ENCODE assay signal across 30 mouse cellular contexts in genomic region chr19:57230996-57231395, GRCm38 (mm10).
"Had no signal": no experiment of that assay in that cellular context is flagged by ENCODE, and none has a peak within 500 bp of the region (broad histone marks: within the 10 kb centered on the region; RNA-seq: fewer than 3 reads in every experiment).

No protein-coding gene starts in this region.

- H3K4me1 ChIP-seq: heart, embryonic 12.5 days; hindbrain, embryonic 10.5 days; hindbrain, embryonic 12.5 days; hindbrain, embryonic 13.5 days; hindbrain, embryonic 15.5 days; intestine, embryonic 15.5 days; kidney, embryonic 15.5 days had no signal

- H3K4me3 ChIP-seq: heart, embryonic 12.5 days; heart, embryonic 13.5 days; heart, embryonic 15.5 days; hindbrain, embryonic 10.5 days; hindbrain, embryonic 12.5 days; hindbrain, embryonic 13.5 days; hindbrain, embryonic 15.5 days; intestine, embryonic 15.5 days; kidney, embryonic 15.5 days; layer of hippocampus, adult 2 months; left cerebral cortex, adult 2 months had no signal

- H3K27ac ChIP-seq: heart, embryonic 13.5 days; heart, embryonic 15.5 days; hindbrain, embryonic 10.5 days; hindbrain, embryonic 12.5 days; hindbrain, embryonic 13.5 days; hindbrain, embryonic 14.5 days; hindbrain, embryonic 15.5 days; hindbrain, postnatal 0 days; intestine, embryonic 15.5 days; kidney, embryonic 15.5 days; kidney, postnatal 0 days; layer of hippocampus, adult 2 months; left cerebral cortex, adult 2 months had no signal

- H3K27me3 ChIP-seq: heart, embryonic 12.5 days; heart, embryonic 13.5 days; heart, embryonic 15.5 days; hindbrain, embryonic 12.5 days; hindbrain, embryonic 13.5 days; hindbrain, embryonic 15.5 days; intestine, embryonic 15.5 days; kidney, embryonic 15.5 days had no signal

- DNase-seq: heart, postnatal 10 days; heart, postnatal 14 days; heart, postnatal 36 days; heart, postnatal 4 days; kidney, adult 11 months; kidney, adult 18-20 months; kidney, adult 2 months; kidney, adult 8-10 months; kidney, adult 9 months; kidney, postnatal 10 days; kidney, postnatal 14 days; kidney, postnatal 25 days; kidney, postnatal 36 days; kidney, postnatal 4 days; layer of hippocampus, adult 9-11 months; layer of hippocampus, postnatal 36 days had no signal
